Mouse (Mus musculus) small intestine, adult 2 months (tissue): ENCODE data around the gene Serac1.

ENCODE experiments used
- CTCF ChIP-seq: fragments of 200-500 bp; IDR thresholded peaks from 2 replicates; pipeline ENCODE4 v1.5.1; 2012; ENCODE audit warnings: low read depth, mild to moderate bottlenecking, control low read depth, inconsistent platforms, low read length, moderate library complexity, mixed read lengths; ENCODE audit not compliant: insufficient replicate concordance, insufficient read length; ENCODE audit errors: extremely low read depth
- POLR2A ChIP-seq: fragments of 200-500 bp; IDR thresholded peaks from 2 replicates; pipeline ENCODE4 v1.6.1; 2012; ENCODE audit warnings: low read depth, mild to moderate bottlenecking, control low read depth, inconsistent platforms, low read length, moderate library complexity

GRCm38 (mm10) chr17:6001389-6001788 lies 78.2 kb downstream of the Serac1 start:
- TF ChIP-seq POLR2A: no peak
- no peak for TF ChIP-seq CTCF
